In genomic region chr2:141152011-141152772, GRCm38 (mm10) we compare ENCODE assay signal across 12 mouse cellular contexts.
DNase-seq lines count a peak whose midpoint lies in the region; ATAC-seq and TF ChIP-seq lines count a peak whose summit lies in the region.
"Had no signal": no experiment of that assay in that cellular context is flagged by ENCODE, and none has a peak within 500 bp of the region (broad histone marks: within the 10 kb centered on the region; RNA-seq: fewer than 3 reads in every experiment).

No protein-coding gene starts in this region.

- H3K9ac ChIP-seq in hindbrain, embryonic 16.5 days (ENCODE audit: low read depth, low read length) = no peak overlapping the region
- H3K9ac ChIP-seq in hindbrain, embryonic 11.5 days (ENCODE audit: low read depth, low read length) = no peak overlapping the region
- H3K9ac ChIP-seq in embryonic facial prominence, embryonic 14.5 days (ENCODE audit: low read depth, low read length) = no peak overlapping the region

- WGBS in hindbrain, embryonic 16.5 days = 58% methylated on average over 7 of the region's 7 CpGs
- 77% methylated on average over 7 of the region's 7 CpGs for WGBS in hindbrain, embryonic 11.5 days
- 44% methylated on average over 7 of the region's 7 CpGs for WGBS in embryonic facial prominence, embryonic 14.5 days
- 65% methylated on average over 7 of the region's 7 CpGs for WGBS in midbrain, embryonic 10.5 days

- ATAC-seq in hindbrain, embryonic 16.5 days = peak; percentile 80
- ATAC-seq in hindbrain, embryonic 11.5 days (ENCODE audit: low FRiP score) = no peak
- peak; percentile 96 for ATAC-seq in embryonic facial prominence, embryonic 14.5 days (ENCODE audit: low read depth)
- ATAC-seq: lung, postnatal 0 days had no signal

- intact Hi-C loops in gastrocnemius, adult 2 months (cut with DNase I) = no loop called here

- no peak overlapping the region for H3K4me3 ChIP-seq in hindbrain, embryonic 16.5 days (ENCODE audit: low read length)
- no peak overlapping the region for H3K4me3 ChIP-seq in hindbrain, embryonic 11.5 days (ENCODE audit: low read depth, low read length)
- H3K4me3 ChIP-seq in embryonic facial prominence, embryonic 14.5 days (ENCODE audit: low read depth, low read length) = no peak overlapping the region
- H3K4me3 ChIP-seq in midbrain, embryonic 10.5 days = no peak overlapping the region
- no peak overlapping the region for H3K4me3 ChIP-seq in gastrocnemius, adult 2 months

- H3K27ac ChIP-seq in hindbrain, embryonic 16.5 days (ENCODE audit: low read depth, low read length) = no peak overlapping the region
- no peak overlapping the region for H3K27ac ChIP-seq in hindbrain, embryonic 11.5 days (ENCODE audit: low read depth, low read length)
- no peak overlapping the region for H3K27ac ChIP-seq in embryonic facial prominence, embryonic 14.5 days (replicated peaks; ENCODE audit: low read depth, low read length)
- H3K27ac ChIP-seq in midbrain, embryonic 10.5 days (replicated peaks) = 0 out of 2 replicates have a peak overlapping the region, but pooled peaks have one; percentile 28
- H3K27ac ChIP-seq in gastrocnemius, adult 2 months = no peak overlapping the region

- no peak overlapping the region for H3K4me2 ChIP-seq in hindbrain, embryonic 16.5 days (ENCODE audit: low read length)
- no peak overlapping the region for H3K4me2 ChIP-seq in hindbrain, embryonic 11.5 days (replicated peaks; ENCODE audit: low read depth, low read length)
- no peak overlapping the region for H3K4me2 ChIP-seq in embryonic facial prominence, embryonic 14.5 days (ENCODE audit: low read depth, low read length)

- no peaks in the 10 kb centered on the region for H3K9me3 ChIP-seq in hindbrain, embryonic 16.5 days (ENCODE audit: control insufficient read depth, low read length)
- no peaks in the 10 kb centered on the region for H3K9me3 ChIP-seq in hindbrain, embryonic 11.5 days (ENCODE audit: control insufficient read depth, low read length)
- H3K9me3 ChIP-seq in embryonic facial prominence, embryonic 14.5 days (ENCODE audit: control insufficient read depth, low read length) = no peaks in the 10 kb centered on the region
- no peaks in the 10 kb centered on the region for H3K9me3 ChIP-seq in midbrain, embryonic 10.5 days (replicated peaks)

- DNase-seq in hindbrain, embryonic 11.5 days (ENCODE audit: low spot score) = no peak
- DNase-seq in ZHBTc4 (ENCODE audit: low read depth, low spot score) (peak; percentile 3), liver (no peak)
- DNase-seq in embryonic facial prominence, embryonic 14.5 days (ENCODE audit: low spot score) = peak; percentile 87
- DNase-seq in midbrain, embryonic 10.5 days (ENCODE audit: low spot score) = no peak
- no peak for DNase-seq in gastrocnemius, adult 2 months
- DNase-seq: adrenal gland, adult 2 months; gastrocnemius, postnatal 14 days; kidney, adult 11 months; thymus, postnatal 14 days had no signal

- no peaks in the 10 kb centered on the region; the same call in 1 of the 2 replicates for H3K4me1 ChIP-seq in hindbrain, embryonic 16.5 days (ENCODE audit: control insufficient read depth, insufficient read depth, low read depth, low read length)
- no peaks in the 10 kb centered on the region for H3K4me1 ChIP-seq in hindbrain, embryonic 11.5 days (replicated peaks; ENCODE audit: control insufficient read depth, insufficient read depth, low read length)
- H3K4me1 ChIP-seq in embryonic facial prominence, embryonic 14.5 days (ENCODE audit: control insufficient read depth, insufficient read depth, low read length) = peaks cover 12% of the 10 kb centered on the region
- peaks cover 9% of the 10 kb centered on the region for H3K4me1 ChIP-seq in midbrain, embryonic 10.5 days

- no peaks in the 10 kb centered on the region for H3K36me3 ChIP-seq in hindbrain, embryonic 16.5 days (ENCODE audit: control insufficient read depth, insufficient read depth, low read length)
- no peaks in the 10 kb centered on the region for H3K36me3 ChIP-seq in hindbrain, embryonic 11.5 days (ENCODE audit: control insufficient read depth, insufficient read depth, low read length)
- H3K36me3 ChIP-seq in embryonic facial prominence, embryonic 14.5 days (ENCODE audit: control insufficient read depth, insufficient read depth, low read length) = no peaks in the 10 kb centered on the region
- no peaks in the 10 kb centered on the region for H3K36me3 ChIP-seq in midbrain, embryonic 10.5 days

- no peaks in the 10 kb centered on the region for H3K27me3 ChIP-seq in hindbrain, embryonic 16.5 days (replicated peaks; ENCODE audit: control insufficient read depth, insufficient read depth, low read length)
- H3K27me3 ChIP-seq in hindbrain, embryonic 11.5 days (ENCODE audit: control insufficient read depth, insufficient read depth, low read length) = no peaks in the 10 kb centered on the region
- no peaks in the 10 kb centered on the region for H3K27me3 ChIP-seq in embryonic facial prominence, embryonic 14.5 days (replicated peaks; ENCODE audit: control insufficient read depth, insufficient read depth, low read length)
- H3K27me3 ChIP-seq in midbrain, embryonic 10.5 days (ENCODE audit: low read depth, poor library complexity, severe bottlenecking) = no peaks in the 10 kb centered on the region

- no peak for TF ChIP-seq CTCF in gastrocnemius, adult 2 months (IDR thresholded peaks at IDR 0.05)

Comparison
In these comparisons a context has a peak if more than half of its experiments do, and no peak if none do; other contexts are left out.
1. DNase-seq: peak in ZHBTc4 (single experiment) and embryonic facial prominence, embryonic 14.5 days (single experiment); none in hindbrain, embryonic 11.5 days (single experiment), midbrain, embryonic 10.5 days (single experiment), gastrocnemius, adult 2 months (single experiment) and liver (single experiment).